Mouse (Mus musculus) small intestine, adult 2 months (tissue): ENCODE measurements around the gene Kirrel3.

Experiments used
- CTCF ChIP-seq: fragments of 200-500 bp; IDR thresholded peaks from 2 replicates; pipeline ENCODE4 v1.5.1; 2012; ENCODE audit warnings: low read depth, mild to moderate bottlenecking, control low read depth, inconsistent platforms, low read length, moderate library complexity, mixed read lengths; ENCODE audit not compliant: insufficient replicate concordance, insufficient read length; ENCODE audit errors: extremely low read depth
- POLR2A ChIP-seq: fragments of 200-500 bp; IDR thresholded peaks from 2 replicates; pipeline ENCODE4 v1.6.1; 2012; ENCODE audit warnings: low read depth, mild to moderate bottlenecking, control low read depth, inconsistent platforms, low read length, moderate library complexity

DNA sequence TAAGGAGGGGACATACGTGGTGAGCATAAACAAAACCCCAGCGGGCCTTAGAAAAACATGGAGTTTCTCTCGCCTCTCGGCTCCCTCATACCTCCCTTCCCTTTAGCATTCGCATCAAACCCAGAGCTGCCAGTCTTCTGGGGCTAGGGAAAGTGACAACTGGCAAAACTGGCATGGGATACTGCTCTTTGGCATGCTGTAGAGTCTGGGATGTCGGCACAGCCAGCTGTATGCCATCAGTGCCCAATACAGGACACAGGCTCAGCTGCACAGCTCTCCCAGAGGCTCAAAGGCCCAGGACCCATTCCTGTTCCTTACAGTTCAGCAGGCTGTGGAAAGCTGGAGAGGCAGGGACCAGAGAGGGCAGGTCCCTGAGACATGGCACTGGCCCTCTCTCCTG lies 379.9 kb downstream of the Kirrel3 start:
- TF ChIP-seq POLR2A (no peak), CTCF (no peak)
